Mouse (Mus musculus): Measurements from ENCODE around the gene Fam129a. TPM values are rescaled to one million over a fixed set of nuclear protein-coding genes. Genes with fewer than 3 reads are reported as not detected.
A peak's percentile ranks its signal among the peaks of the same experiment; 100 is the strongest.

Gene Fam129a
- polyA plus RNA-seq, 1 experiment from 2014 or later = 0.70 TPM

DNA sequence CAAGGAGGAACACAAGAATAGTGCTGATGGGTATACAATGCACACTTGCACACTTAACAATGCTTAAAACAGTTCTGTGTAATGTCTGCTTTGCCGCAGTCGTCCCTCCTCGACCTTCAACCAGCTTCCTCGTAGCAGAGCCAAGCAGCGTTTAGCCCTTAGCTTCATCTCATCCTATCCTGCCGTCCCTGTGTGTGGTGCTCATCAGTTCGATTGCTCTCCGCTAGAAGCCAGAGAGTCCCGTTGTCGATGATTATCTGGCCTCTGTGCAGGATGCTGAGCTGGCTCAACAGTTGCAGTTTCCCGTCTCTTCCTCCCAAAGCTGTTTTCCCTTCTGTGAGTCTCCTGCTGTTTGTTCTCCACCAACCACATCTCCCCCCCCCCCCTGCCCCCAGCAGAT lies 10.4 kb upstream of the Fam129a start:
- no peak overlapping the region for H3K4me2 ChIP-seq (ENCODE audit: low read length)
- H3K27me3 ChIP-seq (ENCODE audit: control insufficient read depth, insufficient read depth, low read depth, low read length) = no peaks in the 10 kb centered on the region
- no peaks in the 10 kb centered on the region for H3K36me3 ChIP-seq (ENCODE audit: control insufficient read depth, insufficient read depth, low read length)
- no peak overlapping the region for H3K4me3 ChIP-seq (ENCODE audit: low read depth, low read length)
- 52% methylated on average over 11 of the region's 11 CpGs for WGBS
- no peaks in the 10 kb centered on the region for H3K4me1 ChIP-seq (ENCODE audit: control insufficient read depth, insufficient read depth, low read length)
- H3K9ac ChIP-seq (ENCODE audit: low read depth, low read length) = no peak overlapping the region
- ATAC-seq = no peak
- no peaks in the 10 kb centered on the region for H3K9me3 ChIP-seq (replicated peaks; ENCODE audit: control insufficient read depth, low read length, poor library complexity, severe bottlenecking)
- no peak overlapping the region for H3K27ac ChIP-seq (ENCODE audit: low read length)

DNA sequence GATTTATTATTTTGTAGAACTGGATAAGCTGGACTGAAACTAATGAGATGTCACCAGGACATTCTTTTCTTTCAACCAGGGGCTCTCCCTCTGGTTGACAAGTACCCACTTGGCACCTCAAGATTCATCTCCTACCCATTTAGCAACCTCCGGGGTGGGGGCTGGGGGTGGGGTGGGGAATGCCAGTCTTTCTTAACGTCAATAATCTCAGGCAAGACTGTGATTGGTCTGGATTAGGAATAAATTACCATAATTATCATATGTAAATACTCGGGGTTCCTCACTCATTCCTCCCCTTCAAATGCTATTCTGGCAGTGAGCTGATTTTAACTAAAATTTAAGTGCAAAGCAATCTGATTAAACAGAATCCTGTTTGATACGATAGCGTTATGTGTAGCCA lies 7.6 kb upstream of the Fam129a start:
- Histone ChIP-seq H3K27me3 (ENCODE audit: control insufficient read depth, insufficient read depth, low read depth, low read length) (no peaks in the 10 kb centered on the region), H3K36me3 (ENCODE audit: control insufficient read depth, insufficient read depth, low read length) (no peaks in the 10 kb centered on the region), H3K9me3 (replicated peaks; ENCODE audit: control insufficient read depth, low read length, poor library complexity, severe bottlenecking) (no peaks in the 10 kb centered on the region), H3K4me2 (ENCODE audit: low read length) (no peak overlapping the region), H3K4me3 (ENCODE audit: low read depth, low read length) (no peak overlapping the region), H3K4me1 (ENCODE audit: control insufficient read depth, insufficient read depth, low read length) (no peaks in the 10 kb centered on the region), H3K27ac (ENCODE audit: low read length) (no peak overlapping the region), H3K9ac (ENCODE audit: low read depth, low read length) (no peak overlapping the region)
- no peak for ATAC-seq
- 56% methylated on average over 5 of the region's 5 CpGs for WGBS

DNA sequence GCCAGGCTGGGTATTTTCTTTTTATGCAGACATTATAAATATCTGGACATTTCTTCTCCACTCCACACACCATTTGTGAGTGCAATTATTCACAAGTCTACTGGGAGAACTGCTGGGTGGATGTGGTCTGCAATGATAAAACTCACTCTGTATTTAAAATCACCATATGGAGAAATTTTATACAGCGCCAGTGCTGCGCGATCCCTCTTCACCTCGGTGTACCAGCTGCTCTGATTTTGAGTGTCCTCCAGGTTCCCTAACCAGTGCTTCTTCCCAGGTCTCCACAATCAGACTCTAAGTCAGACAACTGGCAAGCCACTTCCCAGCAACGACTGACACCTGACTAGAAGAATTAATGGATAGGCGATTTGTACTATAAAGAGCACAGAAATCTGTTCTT lies 7.1 kb upstream of the Fam129a start:
- H3K27ac ChIP-seq (ENCODE audit: low read length) = no peak overlapping the region
- H3K36me3 ChIP-seq (ENCODE audit: control insufficient read depth, insufficient read depth, low read length) = no peaks in the 10 kb centered on the region
- no peaks in the 10 kb centered on the region for H3K9me3 ChIP-seq (replicated peaks; ENCODE audit: control insufficient read depth, low read length, poor library complexity, severe bottlenecking)
- WGBS = 49% methylated on average over 6 of the region's 6 CpGs
- ATAC-seq = no peak
- 0 out of 2 replicates have a peak overlapping the region, but pooled peaks have one; percentile 2 for H3K4me2 ChIP-seq (ENCODE audit: low read length)
- H3K4me1 ChIP-seq (ENCODE audit: control insufficient read depth, insufficient read depth, low read length) = no peaks in the 10 kb centered on the region
- H3K9ac ChIP-seq (ENCODE audit: low read depth, low read length) = no peak overlapping the region
- no peaks in the 10 kb centered on the region for H3K27me3 ChIP-seq (ENCODE audit: control insufficient read depth, insufficient read depth, low read depth, low read length)
- H3K4me3 ChIP-seq (ENCODE audit: low read depth, low read length) = no peak overlapping the region

DNA sequence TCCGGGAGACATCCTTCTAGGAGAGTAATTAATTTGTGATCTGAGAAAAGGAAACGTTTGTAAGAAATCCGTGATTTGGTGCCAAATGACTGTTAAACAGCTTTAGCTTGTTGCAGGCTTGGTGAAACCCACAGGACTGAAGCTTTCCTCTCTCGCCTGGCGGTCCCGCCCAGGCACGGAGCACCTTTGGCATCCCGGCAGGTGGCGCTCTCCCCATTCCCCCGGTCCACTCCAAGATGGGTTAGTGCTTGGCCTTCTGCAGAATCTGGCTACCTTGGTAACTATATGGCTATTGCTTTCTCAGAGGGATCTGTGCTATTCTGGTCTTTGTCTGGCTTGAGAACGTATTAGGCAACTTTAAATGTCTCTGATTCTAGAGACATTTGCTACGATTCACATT lies 6.6 kb upstream of the Fam129a start:
- Histone ChIP-seq H3K4me1 (ENCODE audit: control insufficient read depth, insufficient read depth, low read length) (no peaks in the 10 kb centered on the region), H3K36me3 (ENCODE audit: control insufficient read depth, insufficient read depth, low read length) (no peaks in the 10 kb centered on the region), H3K27me3 (ENCODE audit: control insufficient read depth, insufficient read depth, low read depth, low read length) (no peaks in the 10 kb centered on the region), H3K4me2 (ENCODE audit: low read length) (0 out of 2 replicates have a peak overlapping the region, but pooled peaks have one; percentile 14), H3K4me3 (ENCODE audit: low read depth, low read length) (no peak overlapping the region), H3K9ac (ENCODE audit: low read depth, low read length) (0 out of 2 replicates have a peak overlapping the region, but pooled peaks have one; percentile 10), H3K9me3 (replicated peaks; ENCODE audit: control insufficient read depth, low read length, poor library complexity, severe bottlenecking) (no peaks in the 10 kb centered on the region), H3K27ac (ENCODE audit: low read length) (no peak overlapping the region)
- 12% methylated on average over 12 of the region's 12 CpGs for WGBS
- ATAC-seq = 0 out of 2 replicates have a peak, but pooled peaks have one; percentile 47

DNA sequence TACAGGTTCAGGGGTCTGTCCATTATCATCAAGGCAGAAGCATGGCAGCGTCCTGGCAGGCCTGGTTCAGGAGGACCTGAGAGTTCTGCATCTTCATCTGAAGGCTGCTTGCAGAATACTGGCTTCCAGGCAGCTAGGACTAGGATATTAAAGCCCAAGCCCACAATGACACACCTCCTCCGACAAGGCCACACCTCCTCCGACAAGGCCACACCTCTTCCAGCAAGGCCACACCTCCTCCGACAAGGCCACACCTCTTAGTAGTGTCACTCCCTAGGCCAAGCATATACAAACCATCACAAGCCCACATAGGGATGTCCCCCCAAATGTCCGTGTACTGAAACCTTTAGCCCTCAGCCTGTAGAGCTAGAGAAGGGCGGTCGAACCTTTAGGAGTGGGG lies 2.3 kb upstream of the Fam129a start:
- Histone ChIP-seq H3K27me3 (ENCODE audit: control insufficient read depth, insufficient read depth, low read depth, low read length) (peaks cover 27% of the 10 kb centered on the region), H3K9me3 (replicated peaks; ENCODE audit: control insufficient read depth, low read length, poor library complexity, severe bottlenecking) (no peaks in the 10 kb centered on the region), H3K27ac (ENCODE audit: low read length) (no peak overlapping the region), H3K4me2 (ENCODE audit: low read length) (no peak overlapping the region), H3K36me3 (ENCODE audit: control insufficient read depth, insufficient read depth, low read length) (no peaks in the 10 kb centered on the region), H3K4me3 (ENCODE audit: low read depth, low read length) (no peak overlapping the region), H3K9ac (ENCODE audit: low read depth, low read length) (no peak overlapping the region), H3K4me1 (ENCODE audit: control insufficient read depth, insufficient read depth, low read length) (peaks cover 8% of the 10 kb centered on the region; the same call in 1 of the 2 replicates)
- WGBS = 80% methylated on average over 7 of the region's 7 CpGs
- ATAC-seq = no peak

DNA sequence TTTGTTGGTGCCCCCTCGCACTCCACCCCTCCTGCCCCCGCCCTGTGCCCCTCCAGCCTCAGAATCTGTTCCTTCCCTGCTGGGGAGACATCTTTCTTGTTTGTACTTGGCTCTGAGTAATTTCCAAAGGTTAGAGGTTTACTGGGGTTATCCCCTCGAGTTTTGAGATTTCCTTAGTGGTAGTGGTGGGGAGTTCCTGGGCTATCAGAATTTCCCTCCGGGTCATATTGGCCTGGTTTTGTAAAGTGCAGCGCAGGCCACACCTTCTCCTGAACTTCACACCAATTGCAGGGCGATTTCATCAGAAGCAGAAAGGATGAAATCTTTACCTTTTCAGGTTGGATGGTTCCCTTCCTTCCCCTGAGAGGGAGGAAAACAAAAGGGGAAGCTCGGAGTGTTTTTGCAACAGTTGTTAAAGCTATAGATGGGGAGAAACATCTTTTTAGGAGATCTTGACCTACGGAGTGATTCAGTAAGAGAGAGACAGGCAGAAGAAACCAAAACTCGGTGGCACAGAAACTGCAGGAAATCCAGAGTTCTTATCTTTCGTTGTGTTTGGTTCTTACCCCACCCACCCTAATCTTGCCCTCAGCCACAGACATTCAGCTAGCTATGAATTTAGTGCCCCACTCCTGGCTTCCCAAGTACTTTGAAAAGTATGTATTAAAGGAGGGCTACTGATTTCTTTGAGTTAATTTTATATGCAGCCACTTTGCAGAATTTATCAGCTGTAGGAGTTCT lies 1.0 kb downstream of the Fam129a start:
- Histone ChIP-seq H3K27me3 (ENCODE audit: control insufficient read depth, insufficient read depth, low read depth, low read length) (peaks cover 27% of the 10 kb centered on the region), H3K27ac (ENCODE audit: low read length) (no peak overlapping the region), H3K4me3 (ENCODE audit: low read depth, low read length) (peak overlapping the region; percentile 44), H3K4me2 (ENCODE audit: low read length) (peak overlapping the region; percentile 92), H3K9me3 (replicated peaks; ENCODE audit: control insufficient read depth, low read length, poor library complexity, severe bottlenecking) (no peaks in the 10 kb centered on the region), H3K4me1 (ENCODE audit: control insufficient read depth, insufficient read depth, low read length) (peaks cover 8% of the 10 kb centered on the region; the same call in 1 of the 2 replicates), H3K36me3 (ENCODE audit: control insufficient read depth, insufficient read depth, low read length) (no peaks in the 10 kb centered on the region), H3K9ac (ENCODE audit: low read depth, low read length) (peak overlapping the region; percentile 59; the same call in 1 of the 2 replicates)
- ATAC-seq = no peak
- WGBS = 25% methylated on average over 10 of the region's 10 CpGs

DNA sequence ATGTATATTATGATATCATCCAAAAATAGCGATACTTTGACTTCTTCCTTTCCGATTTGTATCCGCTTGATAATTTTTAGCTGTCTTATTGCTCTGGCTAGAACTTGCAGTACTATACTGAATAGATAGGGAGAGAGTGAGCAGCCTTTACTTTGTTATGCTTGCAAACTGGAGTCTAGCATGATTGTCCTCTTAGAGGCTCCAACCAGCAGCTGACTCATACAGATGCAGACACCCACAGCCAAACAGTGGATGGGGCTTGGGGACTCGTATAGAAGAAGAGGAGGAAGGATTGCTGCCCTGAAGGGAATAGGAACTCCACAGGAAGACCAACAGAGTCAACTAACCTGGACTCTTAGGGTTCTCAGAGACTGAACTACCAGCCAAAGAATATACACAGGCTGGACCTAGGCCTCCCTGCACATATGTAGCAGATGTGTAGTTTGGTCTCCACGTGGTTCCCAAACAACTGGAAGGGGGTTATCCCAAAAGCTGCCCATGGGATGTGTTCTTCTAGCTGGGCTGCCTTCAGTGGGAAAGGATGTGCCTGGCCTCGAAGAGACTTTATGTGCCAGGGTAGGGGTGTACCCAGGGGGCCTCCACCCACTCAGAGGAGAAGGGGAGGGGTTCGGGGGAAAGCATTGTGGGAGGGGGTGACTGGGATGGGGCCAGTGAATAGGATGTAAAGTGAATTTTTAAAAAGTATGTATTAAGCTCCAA lies 1.8 kb downstream of the Fam129a start:
- H3K4me1 ChIP-seq (ENCODE audit: control insufficient read depth, insufficient read depth, low read length) = peaks cover 8% of the 10 kb centered on the region; the same call in 1 of the 2 replicates
- WGBS = 86% methylated on average over 7 of the region's 7 CpGs
- no peak for ATAC-seq
- H3K27me3 ChIP-seq (ENCODE audit: control insufficient read depth, insufficient read depth, low read depth, low read length) = peaks cover 27% of the 10 kb centered on the region
- H3K9ac ChIP-seq (ENCODE audit: low read depth, low read length) = no peak overlapping the region
- no peaks in the 10 kb centered on the region for H3K9me3 ChIP-seq (replicated peaks; ENCODE audit: control insufficient read depth, low read length, poor library complexity, severe bottlenecking)
- H3K27ac ChIP-seq (ENCODE audit: low read length) = no peak overlapping the region
- H3K36me3 ChIP-seq (ENCODE audit: control insufficient read depth, insufficient read depth, low read length) = no peaks in the 10 kb centered on the region
- H3K4me2 ChIP-seq (ENCODE audit: low read length) = no peak overlapping the region
- no peak overlapping the region for H3K4me3 ChIP-seq (ENCODE audit: low read depth, low read length)

DNA sequence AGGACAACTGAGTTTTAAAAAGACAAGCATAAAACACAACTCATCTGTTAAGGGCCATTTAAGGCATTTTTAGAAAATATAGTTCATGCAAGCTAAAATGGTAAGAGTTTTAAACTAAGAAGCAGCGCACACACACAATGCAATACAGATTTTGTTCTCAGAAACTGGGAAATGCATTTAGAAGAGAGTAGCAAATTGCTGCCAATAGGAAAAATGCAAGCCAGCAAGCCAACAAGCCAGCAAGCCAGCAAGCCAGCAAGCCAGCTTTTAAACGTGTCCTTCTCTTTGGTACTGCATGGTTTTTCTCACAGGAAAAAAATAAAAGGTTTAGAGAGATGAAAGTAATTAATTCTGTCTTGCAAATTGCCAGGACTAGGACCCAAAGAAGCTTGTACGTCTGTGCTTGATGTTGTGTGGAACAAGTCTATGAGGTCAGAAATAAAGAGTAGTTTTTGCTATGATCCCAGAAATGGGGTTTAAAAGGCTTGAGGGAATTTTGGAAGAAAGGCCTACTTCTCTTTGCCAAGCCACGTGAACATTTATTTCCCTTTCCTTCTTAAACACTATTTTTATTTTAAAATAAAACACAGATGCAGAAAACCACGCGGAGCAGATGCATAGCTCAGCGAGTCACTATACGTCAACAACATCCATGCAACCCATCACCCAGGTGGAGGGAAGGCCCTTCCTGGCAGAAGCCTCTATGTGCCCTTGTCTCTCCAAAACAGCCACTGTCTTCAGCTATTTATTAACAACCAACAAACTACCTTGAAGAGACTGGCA lies 9.4 kb downstream of the Fam129a start:
- Histone ChIP-seq H3K9me3 (replicated peaks; ENCODE audit: control insufficient read depth, low read length, poor library complexity, severe bottlenecking) (no peaks in the 10 kb centered on the region), H3K4me2 (ENCODE audit: low read length) (no peak overlapping the region), H3K27me3 (ENCODE audit: control insufficient read depth, insufficient read depth, low read depth, low read length) (no peaks in the 10 kb centered on the region), H3K9ac (ENCODE audit: low read depth, low read length) (no peak overlapping the region), H3K36me3 (ENCODE audit: control insufficient read depth, insufficient read depth, low read length) (no peaks in the 10 kb centered on the region), H3K4me3 (ENCODE audit: low read depth, low read length) (no peak overlapping the region), H3K4me1 (ENCODE audit: control insufficient read depth, insufficient read depth, low read length) (no peaks in the 10 kb centered on the region), H3K27ac (ENCODE audit: low read length) (no peak overlapping the region)
- WGBS = 84% methylated on average over 8 of the region's 8 CpGs
- ATAC-seq = no peak

Data from midbrain, embryonic 16.5 days (tissue).